Mouse (Mus musculus): ENCODE measurements around the gene Txnip. TPM values are rescaled to one million over a fixed set of nuclear protein-coding genes. Genes with fewer than 3 reads are reported as not detected.

Txnip gene
- polyA plus RNA-seq, 1 experiment from 2014 or later, result 62.3 TPM

DNA sequence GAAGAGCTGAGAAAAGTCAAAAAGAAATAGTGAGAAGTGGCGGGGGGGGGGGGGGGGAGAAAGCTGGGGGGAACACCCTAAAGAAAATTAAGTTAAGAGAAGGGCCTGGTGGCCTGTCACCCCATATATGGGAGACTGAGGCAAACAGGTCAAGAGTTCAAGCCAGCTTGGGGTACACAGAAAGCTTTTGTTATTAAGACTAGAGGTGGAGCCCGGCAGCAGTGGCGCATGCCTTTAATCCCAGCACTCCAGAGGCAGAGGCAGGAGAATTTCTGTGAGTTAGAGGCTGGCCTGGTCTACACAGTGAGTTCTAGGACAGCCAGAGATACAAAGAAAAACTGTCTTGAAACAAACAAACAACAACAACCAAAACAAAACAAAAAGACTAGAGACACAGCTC lies 7.3 kb downstream of the Txnip start:
- ATAC-seq (replicated peaks; ENCODE audit: insufficient number of reproducible peaks, low FRiP score, low TSS enrichment, low read depth), result no peak
- no peaks in the 10 kb centered on the region; the same call in 1 of the 2 replicates for H3K36me3 ChIP-seq (replicated peaks; ENCODE audit: control insufficient read depth, insufficient read depth, low read depth, low read length)
- no peak overlapping the region for H3K9ac ChIP-seq (replicated peaks; ENCODE audit: low read length)
- no peak overlapping the region for H3K27ac ChIP-seq (replicated peaks; ENCODE audit: low read depth, low read length)
- no peak overlapping the region for H3K4me2 ChIP-seq (ENCODE audit: low read depth, low read length)
- no peaks in the 10 kb centered on the region for H3K9me3 ChIP-seq (replicated peaks; ENCODE audit: control insufficient read depth, low read length)
- 74% methylated on average over 3 of the region's 3 CpGs for WGBS
- no peaks in the 10 kb centered on the region for H3K4me1 ChIP-seq (ENCODE audit: control insufficient read depth, insufficient read depth, low read length)
- no peak overlapping the region for H3K4me3 ChIP-seq (ENCODE audit: low read depth, low read length)
- DNase-seq (ENCODE audit: low spot score), result no peak
- no peaks in the 10 kb centered on the region for H3K27me3 ChIP-seq (ENCODE audit: control insufficient read depth, insufficient read depth, low read length)

DNA sequence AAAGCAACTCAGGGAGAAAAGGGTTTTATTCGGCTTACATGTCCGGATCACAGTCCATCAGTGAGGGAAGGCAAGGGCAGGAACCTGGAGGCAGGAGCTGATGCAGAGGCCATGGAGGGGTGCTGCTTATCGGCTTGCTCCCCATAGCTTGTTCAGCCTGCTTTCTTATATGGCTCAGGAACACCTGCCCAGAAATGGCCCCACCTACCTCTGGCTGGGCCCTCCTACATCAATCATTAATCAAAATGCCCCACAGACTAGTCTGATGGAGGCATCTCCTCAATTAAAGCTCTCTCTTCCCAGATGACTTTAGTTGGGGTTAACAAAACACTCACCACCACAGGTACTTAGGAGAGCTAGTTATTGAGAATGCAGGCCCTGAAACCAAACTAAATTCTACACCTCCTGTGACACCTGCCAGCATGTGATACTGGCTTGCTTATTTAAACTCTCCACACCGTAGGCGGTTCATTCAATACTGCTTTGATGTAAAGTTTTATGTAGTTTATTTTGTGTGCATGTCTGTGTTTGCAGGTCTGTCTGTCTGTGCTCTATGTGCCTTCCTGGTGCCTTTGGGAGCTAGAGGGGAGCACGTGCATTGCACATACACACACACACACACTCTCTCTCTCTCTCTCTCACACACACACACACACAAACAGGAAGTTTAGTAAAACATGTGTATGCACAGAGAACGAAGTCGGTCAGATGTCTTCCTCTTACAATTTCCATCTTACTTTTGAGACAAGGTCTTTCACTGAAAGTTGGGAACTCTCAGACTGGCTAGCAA lies 9.1 kb downstream of the Txnip start:
- Histone ChIP-seq H3K36me3 (replicated peaks; ENCODE audit: control insufficient read depth, insufficient read depth, low read depth, low read length) (no peaks in the 10 kb centered on the region), H3K4me1 (ENCODE audit: control insufficient read depth, insufficient read depth, low read length) (no peaks in the 10 kb centered on the region), H3K4me3 (ENCODE audit: low read depth, low read length) (no peak overlapping the region), H3K27ac (replicated peaks; ENCODE audit: low read depth, low read length) (no peak overlapping the region), H3K27me3 (ENCODE audit: control insufficient read depth, insufficient read depth, low read length) (no peaks in the 10 kb centered on the region), H3K9me3 (replicated peaks; ENCODE audit: control insufficient read depth, low read length) (no peaks in the 10 kb centered on the region), H3K4me2 (ENCODE audit: low read depth, low read length) (no peak overlapping the region), H3K9ac (replicated peaks; ENCODE audit: low read length) (no peak overlapping the region)
- 89% methylated on average over 8 of the region's 8 CpGs for WGBS
- ATAC-seq (replicated peaks; ENCODE audit: insufficient number of reproducible peaks, low FRiP score, low TSS enrichment, low read depth) (no peak), DNase-seq (ENCODE audit: low spot score) (no peak)

DNA sequence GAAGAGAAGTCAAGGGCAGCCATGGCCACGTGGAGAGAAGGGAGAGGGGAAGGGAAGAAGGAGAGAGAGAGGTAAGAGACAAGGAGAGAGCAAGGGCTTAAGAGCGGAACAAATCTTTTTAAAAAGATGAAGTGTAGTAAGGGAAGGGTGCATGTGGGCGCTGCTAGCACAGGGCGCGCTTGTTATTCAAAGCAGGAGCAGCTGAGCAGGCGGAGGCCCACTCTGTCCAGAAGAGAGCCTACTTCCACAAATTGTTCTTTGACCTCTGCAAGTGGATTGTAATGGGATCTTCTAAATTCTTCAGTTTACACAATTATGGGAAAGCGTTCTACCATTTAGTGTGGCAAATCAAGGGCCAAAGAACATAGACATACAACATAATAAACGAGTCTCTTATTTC lies 10.8 kb downstream of the Txnip start:
- H3K9ac ChIP-seq (replicated peaks; ENCODE audit: low read length), result no peak overlapping the region
- 70% methylated on average over 8 of the region's 8 CpGs for WGBS
- no peak overlapping the region for H3K4me2 ChIP-seq (ENCODE audit: low read depth, low read length)
- H3K27ac ChIP-seq (replicated peaks; ENCODE audit: low read depth, low read length), result no peak overlapping the region
- DNase-seq (ENCODE audit: low spot score), result no peak
- no peak overlapping the region for H3K4me3 ChIP-seq (ENCODE audit: low read depth, low read length)
- ATAC-seq (replicated peaks; ENCODE audit: insufficient number of reproducible peaks, low FRiP score, low TSS enrichment, low read depth), result no peak
- no peaks in the 10 kb centered on the region for H3K4me1 ChIP-seq (ENCODE audit: control insufficient read depth, insufficient read depth, low read length)
- H3K36me3 ChIP-seq (replicated peaks; ENCODE audit: control insufficient read depth, insufficient read depth, low read depth, low read length), result no peaks in the 10 kb centered on the region
- H3K9me3 ChIP-seq (replicated peaks; ENCODE audit: control insufficient read depth, low read length), result no peaks in the 10 kb centered on the region
- no peaks in the 10 kb centered on the region for H3K27me3 ChIP-seq (ENCODE audit: control insufficient read depth, insufficient read depth, low read length)

DNA sequence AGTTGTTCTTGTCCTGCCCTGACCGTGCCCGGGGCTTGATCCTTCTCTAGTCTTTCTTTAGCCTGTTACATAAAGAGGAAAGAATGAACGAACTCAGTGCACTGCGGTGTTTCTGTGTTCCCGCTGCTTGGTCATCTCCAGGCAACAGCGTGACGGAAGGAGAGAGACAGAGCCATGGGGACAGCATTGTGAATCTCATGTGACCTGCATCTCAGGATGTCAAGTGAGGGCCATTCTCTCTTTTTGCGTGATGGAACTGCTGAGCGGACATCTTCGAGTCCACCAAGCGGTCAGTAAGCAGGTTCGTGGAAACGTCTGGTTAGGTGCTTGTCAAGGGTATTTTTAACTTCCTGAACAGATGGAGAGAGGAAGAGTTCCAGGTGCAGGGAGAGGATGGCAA lies 11.7 kb downstream of the Txnip start:
- H3K4me3 ChIP-seq (ENCODE audit: low read depth, low read length), result no peak overlapping the region
- DNase-seq (ENCODE audit: low spot score) (no peak), ATAC-seq (replicated peaks; ENCODE audit: insufficient number of reproducible peaks, low FRiP score, low TSS enrichment, low read depth) (no peak)
- no peaks in the 10 kb centered on the region for H3K4me1 ChIP-seq (ENCODE audit: control insufficient read depth, insufficient read depth, low read length)
- H3K4me2 ChIP-seq (ENCODE audit: low read depth, low read length), result no peak overlapping the region
- H3K9ac ChIP-seq (replicated peaks; ENCODE audit: low read length), result no peak overlapping the region
- WGBS, result 88% methylated on average over 13 of the region's 13 CpGs
- H3K9me3 ChIP-seq (replicated peaks; ENCODE audit: control insufficient read depth, low read length), result no peaks in the 10 kb centered on the region
- no peaks in the 10 kb centered on the region for H3K36me3 ChIP-seq (replicated peaks; ENCODE audit: control insufficient read depth, insufficient read depth, low read depth, low read length)
- H3K27ac ChIP-seq (replicated peaks; ENCODE audit: low read depth, low read length), result no peak overlapping the region
- H3K27me3 ChIP-seq (ENCODE audit: control insufficient read depth, insufficient read depth, low read length), result no peaks in the 10 kb centered on the region

DNA sequence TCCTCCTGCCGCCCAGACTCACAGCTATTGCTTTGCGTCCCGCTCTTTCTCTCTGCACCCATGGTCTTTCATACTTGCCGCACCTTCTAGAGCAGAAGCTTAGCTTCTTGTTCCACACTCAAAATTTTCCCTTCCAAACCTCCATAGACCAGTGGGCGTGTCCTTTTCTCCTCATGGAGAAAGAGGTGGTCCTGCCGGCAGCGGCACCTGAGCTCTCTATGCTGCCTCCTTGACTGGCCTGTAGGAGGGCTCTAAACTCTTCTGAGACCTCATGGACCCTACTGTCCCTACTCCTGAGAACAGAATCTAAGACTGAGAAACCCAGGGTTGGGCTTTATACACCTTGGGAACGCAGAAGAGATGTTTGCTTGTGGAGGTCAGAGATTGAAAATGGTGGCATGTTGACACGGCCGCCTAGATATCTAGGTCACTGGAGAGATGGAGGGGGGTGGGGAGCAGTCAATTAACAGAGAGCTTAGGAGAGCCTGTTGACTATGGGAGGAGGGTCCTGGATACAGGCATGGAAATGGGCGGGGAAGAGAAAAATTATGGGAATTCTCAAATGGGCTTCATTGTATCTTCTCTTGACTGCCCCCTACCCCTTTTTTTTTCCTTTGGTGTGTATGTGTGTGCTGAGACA lies 12.3 kb downstream of the Txnip start:
- no peak for ATAC-seq (replicated peaks; ENCODE audit: insufficient number of reproducible peaks, low FRiP score, low TSS enrichment, low read depth)
- 86% methylated on average over 11 of the region's 11 CpGs for WGBS
- H3K27me3 ChIP-seq (ENCODE audit: control insufficient read depth, insufficient read depth, low read length), result no peaks in the 10 kb centered on the region

DNA sequence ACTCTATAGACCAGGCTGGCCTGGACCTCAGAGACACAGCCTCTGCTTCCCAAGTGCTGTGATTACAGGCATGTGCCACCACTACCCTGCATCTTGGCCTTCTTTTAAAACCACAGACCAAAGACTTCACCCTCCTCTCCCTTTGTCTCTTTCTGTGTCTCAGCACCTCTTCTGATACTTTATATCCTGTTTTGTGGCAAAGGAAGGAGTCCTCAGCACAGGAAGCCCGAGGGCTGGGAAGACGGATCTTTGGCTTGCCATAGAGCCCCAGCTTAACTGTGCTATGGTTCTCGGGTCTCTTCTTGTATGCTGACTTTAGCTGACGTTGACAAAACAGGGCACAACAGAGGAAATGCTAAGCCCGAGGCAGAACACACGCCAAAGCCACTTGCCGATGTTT lies 12.9 kb downstream of the Txnip start:
- Histone ChIP-seq H3K36me3 (replicated peaks; ENCODE audit: control insufficient read depth, insufficient read depth, low read depth, low read length) (no peaks in the 10 kb centered on the region), H3K27me3 (ENCODE audit: control insufficient read depth, insufficient read depth, low read length) (no peaks in the 10 kb centered on the region), H3K27ac (replicated peaks; ENCODE audit: low read depth, low read length) (no peak overlapping the region), H3K4me3 (ENCODE audit: low read depth, low read length) (no peak overlapping the region), H3K4me1 (ENCODE audit: control insufficient read depth, insufficient read depth, low read length) (no peaks in the 10 kb centered on the region), H3K4me2 (ENCODE audit: low read depth, low read length) (no peak overlapping the region), H3K9ac (replicated peaks; ENCODE audit: low read length) (no peak overlapping the region), H3K9me3 (replicated peaks; ENCODE audit: control insufficient read depth, low read length) (no peaks in the 10 kb centered on the region)
- DNase-seq (ENCODE audit: low spot score), result no peak
- ATAC-seq (replicated peaks; ENCODE audit: insufficient number of reproducible peaks, low FRiP score, low TSS enrichment, low read depth), result no peak
- WGBS, result 68% methylated on average over 7 of the region's 7 CpGs

More for the DNA sequence above, 12.3 kb downstream of the Txnip start:
- H3K4me2 ChIP-seq (ENCODE audit: low read depth, low read length), result no peak overlapping the region
- no peak overlapping the region for H3K9ac ChIP-seq (replicated peaks; ENCODE audit: low read length)
- H3K4me3 ChIP-seq (ENCODE audit: low read depth, low read length), result no peak overlapping the region
- no peaks in the 10 kb centered on the region for H3K9me3 ChIP-seq (replicated peaks; ENCODE audit: control insufficient read depth, low read length)
- no peaks in the 10 kb centered on the region for H3K36me3 ChIP-seq (replicated peaks; ENCODE audit: control insufficient read depth, insufficient read depth, low read depth, low read length)
- H3K4me1 ChIP-seq (ENCODE audit: control insufficient read depth, insufficient read depth, low read length), result no peaks in the 10 kb centered on the region
- DNase-seq (ENCODE audit: low spot score), result no peak
- H3K27ac ChIP-seq (replicated peaks; ENCODE audit: low read depth, low read length), result no peak overlapping the region

DNA sequence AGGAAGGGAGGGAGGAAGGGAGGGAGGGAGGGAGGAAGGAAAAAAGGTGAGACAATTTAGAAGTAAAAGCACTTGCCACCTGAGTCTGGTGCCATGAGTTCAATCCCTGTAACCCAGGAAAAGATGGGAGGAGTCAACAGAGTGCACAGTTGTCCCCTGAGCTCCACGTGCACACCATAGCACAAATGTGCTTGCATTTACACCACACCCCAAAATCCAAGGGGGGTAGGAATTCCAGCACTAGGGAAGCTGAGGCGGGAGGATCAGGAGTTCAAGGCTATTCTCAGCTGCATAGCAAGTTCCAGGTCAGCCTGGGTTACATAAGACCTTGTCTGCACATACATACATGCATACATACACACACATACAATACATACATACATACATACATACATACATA lies 13.6 kb downstream of the Txnip start:
- no peak for DNase-seq (ENCODE audit: low spot score)
- 78% methylated on average over 2 of the region's 2 CpGs for WGBS
- no peak overlapping the region for H3K4me2 ChIP-seq (ENCODE audit: low read depth, low read length)
- H3K36me3 ChIP-seq (replicated peaks; ENCODE audit: control insufficient read depth, insufficient read depth, low read depth, low read length), result no peaks in the 10 kb centered on the region
- no peaks in the 10 kb centered on the region for H3K27me3 ChIP-seq (ENCODE audit: control insufficient read depth, insufficient read depth, low read length)
- H3K9ac ChIP-seq (replicated peaks; ENCODE audit: low read length), result no peak overlapping the region
- H3K27ac ChIP-seq (replicated peaks; ENCODE audit: low read depth, low read length), result no peak overlapping the region
- H3K4me1 ChIP-seq (ENCODE audit: control insufficient read depth, insufficient read depth, low read length), result no peaks in the 10 kb centered on the region
- no peak overlapping the region for H3K4me3 ChIP-seq (ENCODE audit: low read depth, low read length)
- ATAC-seq (replicated peaks; ENCODE audit: insufficient number of reproducible peaks, low FRiP score, low TSS enrichment, low read depth), result no peak
- no peaks in the 10 kb centered on the region for H3K9me3 ChIP-seq (replicated peaks; ENCODE audit: control insufficient read depth, low read length)

DNA sequence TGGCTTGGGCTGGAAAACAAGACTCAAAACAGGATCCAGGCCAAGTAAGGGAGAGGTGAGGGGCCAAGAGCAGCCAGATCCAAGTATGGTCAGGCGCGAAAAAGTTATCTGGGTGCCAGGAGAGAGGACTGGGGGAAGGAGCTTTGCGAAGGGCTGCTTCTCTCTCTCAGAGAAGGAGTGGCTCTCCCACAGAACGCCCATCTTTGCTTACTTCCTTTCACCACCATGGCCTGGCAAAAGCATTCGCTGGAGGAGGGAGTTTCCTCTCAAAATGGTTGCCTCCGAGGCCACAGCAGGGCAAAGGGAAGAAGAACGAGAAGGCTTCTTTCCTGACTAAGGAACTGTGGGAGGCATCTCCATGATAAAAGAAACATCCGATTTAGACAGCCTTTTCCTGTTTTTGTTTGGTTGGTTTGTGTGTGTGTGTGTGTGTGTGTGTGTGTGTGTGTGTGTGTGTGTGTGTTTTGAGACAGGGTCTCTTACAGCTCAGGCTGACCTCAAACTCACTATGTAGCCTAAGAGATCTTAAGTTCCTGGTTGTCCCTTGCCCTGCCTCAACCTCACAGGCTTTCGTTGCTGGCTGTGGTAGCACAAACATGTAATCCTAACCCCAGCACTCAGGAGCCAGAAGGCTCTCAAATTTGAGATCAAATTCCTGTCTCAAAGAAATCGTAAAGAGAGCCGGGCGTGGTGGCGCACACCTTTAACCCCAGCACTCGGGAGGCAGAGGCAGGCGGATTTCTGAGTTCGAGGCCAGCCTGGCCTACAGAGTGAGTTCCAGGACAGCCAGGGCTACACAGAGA lies 14.3 kb downstream of the Txnip start:
- Histone ChIP-seq H3K9me3 (replicated peaks; ENCODE audit: control insufficient read depth, low read length) (no peaks in the 10 kb centered on the region), H3K36me3 (replicated peaks; ENCODE audit: control insufficient read depth, insufficient read depth, low read depth, low read length) (no peaks in the 10 kb centered on the region), H3K27ac (replicated peaks; ENCODE audit: low read depth, low read length) (no peak overlapping the region), H3K4me3 (ENCODE audit: low read depth, low read length) (no peak overlapping the region), H3K4me2 (ENCODE audit: low read depth, low read length) (no peak overlapping the region), H3K9ac (replicated peaks; ENCODE audit: low read length) (no peak overlapping the region), H3K27me3 (ENCODE audit: control insufficient read depth, insufficient read depth, low read length) (no peaks in the 10 kb centered on the region), H3K4me1 (ENCODE audit: control insufficient read depth, insufficient read depth, low read length) (no peaks in the 10 kb centered on the region)
- ATAC-seq (replicated peaks; ENCODE audit: insufficient number of reproducible peaks, low FRiP score, low TSS enrichment, low read depth) (no peak), DNase-seq (ENCODE audit: low spot score) (no peak)
- WGBS, result 75% methylated on average over 16 of the region's 16 CpGs

All from embryonic facial prominence, embryonic 11.5 days (tissue).